Comparison of ENCODE assay signal across 8 mouse cellular contexts in genomic region chr1:191396446-191396845, GRCm38 (mm10). TPM values are rescaled to one million over a fixed set of nuclear protein-coding genes. Genes with fewer than 3 reads are reported as not detected.
DNase-seq lines count a peak whose midpoint lies in the region; ATAC-seq and TF ChIP-seq lines count a peak whose summit lies in the region.

No protein-coding gene starts in this region.

- 0 out of 2 replicates have a peak, but pooled peaks have one; percentile 3 for ATAC-seq in kidney, postnatal 0 days (replicated peaks; ENCODE audit: low FRiP score, low read depth)
- peak; percentile 27 for ATAC-seq in lung, postnatal 0 days

- no peaks in the 10 kb centered on the region for H3K27me3 ChIP-seq in kidney, postnatal 0 days (ENCODE audit: insufficient read depth, low read length)
- no peaks in the 10 kb centered on the region for H3K27me3 ChIP-seq in lung, postnatal 0 days (replicated peaks; ENCODE audit: insufficient read depth, low read length)
- H3K27me3 ChIP-seq in small intestine, adult 2 months (ENCODE audit: control insufficient read depth, insufficient read depth, low read length) = no peaks in the 10 kb centered on the region

- intact Hi-C loops in gastrocnemius, postnatal 14 days (cut with DNase I; ENCODE audit: low total_unique reads) = loop anchor here (10.0 kb wide), 1 partner anchor 168 kb away; no protein-coding TSS in a partner anchor

- H3K27ac ChIP-seq in kidney, postnatal 0 days = peak overlapping the region; percentile 98
- peak overlapping the region; percentile 98 for H3K27ac ChIP-seq in lung, postnatal 0 days (ENCODE audit: low read length)
- H3K27ac ChIP-seq in small intestine, adult 2 months (ENCODE audit: insufficient read depth, low read depth, low read length) = peak overlapping the region; percentile 96

- 2% methylated on average over 24 of the region's 74 CpGs for WGBS in kidney, postnatal 0 days
- 0% methylated on average over 39 of the region's 74 CpGs for WGBS in lung, postnatal 0 days
- WGBS in small intestine, adult 2 months = 1% methylated on average over 71 of the region's 74 CpGs

- TF ChIP-seq POLR2A in small intestine, adult 2 months (IDR thresholded peaks at IDR 0.05; ENCODE audit: low read depth, low read length) = no peak; the same call in 1 of the 2 replicates

- H3K36me3 ChIP-seq in kidney, postnatal 0 days (ENCODE audit: insufficient read depth, low read length) = no peaks in the 10 kb centered on the region
- H3K36me3 ChIP-seq in lung, postnatal 0 days (ENCODE audit: insufficient read depth, low read length) = no peaks in the 10 kb centered on the region
- H3K36me3 ChIP-seq in small intestine, adult 2 months (ENCODE audit: control insufficient read depth, insufficient read depth, low read length) = no peaks in the 10 kb centered on the region

- TF ChIP-seq EP300 in lung, postnatal 0 days (IDR thresholded peaks at IDR 0.05) = no peak

- no peaks in the 10 kb centered on the region for H3K4me1 ChIP-seq in kidney, postnatal 0 days (replicated peaks; ENCODE audit: insufficient read depth, low read length)
- H3K4me1 ChIP-seq in lung, postnatal 0 days (ENCODE audit: insufficient read depth, low read depth, low read length) = no peaks in the 10 kb centered on the region
- H3K4me1 ChIP-seq in small intestine, adult 2 months (ENCODE audit: control insufficient read depth, insufficient read depth, insufficient read length, low read length) = peaks cover 5% of the 10 kb centered on the region; the same call in 1 of the 2 replicates

- TF ChIP-seq CTCF in kidney, postnatal 0 days (IDR thresholded peaks at IDR 0.05; ENCODE audit: low read depth) = no peak
- no peak for TF ChIP-seq CTCF in lung, postnatal 0 days (IDR thresholded peaks at IDR 0.05)
- TF ChIP-seq CTCF in small intestine, adult 2 months (IDR thresholded peaks at IDR 0.05; ENCODE audit: extremely low read depth, insufficient read length, insufficient replicate concordance, low read depth, low read length) = no peak

- peak overlapping the region; percentile 88 for H3K4me3 ChIP-seq in kidney, postnatal 0 days (replicated peaks; ENCODE audit: low read depth, low read length)
- H3K4me3 ChIP-seq in lung, postnatal 0 days (ENCODE audit: low read depth, low read length) = peak overlapping the region; percentile 94
- peak overlapping the region; percentile 93 for H3K4me3 ChIP-seq in small intestine, adult 2 months (ENCODE audit: low read depth, low read length)

- H3K4me2 ChIP-seq in kidney, postnatal 0 days (ENCODE audit: low read length) = peak overlapping the region; percentile 79
- H3K4me2 ChIP-seq in lung, postnatal 0 days (replicated peaks; ENCODE audit: low read depth, low read length) = peak overlapping the region; percentile 70

- H3K9me3 ChIP-seq in kidney, postnatal 0 days (replicated peaks; ENCODE audit: low read length) = no peaks in the 10 kb centered on the region
- H3K9me3 ChIP-seq in lung, postnatal 0 days (ENCODE audit: low read length) = no peaks in the 10 kb centered on the region

- H3K9ac ChIP-seq in kidney, postnatal 0 days (ENCODE audit: low read depth, low read length) = peak overlapping the region; percentile 95
- peak overlapping the region; percentile 92 for H3K9ac ChIP-seq in lung, postnatal 0 days (replicated peaks; ENCODE audit: low read depth)

- DNase-seq in ovary, postnatal 36 days (ENCODE audit: low spot score) = peak; percentile 72
- no peak for DNase-seq in ovary, postnatal 10 days (ENCODE audit: low spot score)
- DNase-seq in brain, adult 2 months (ENCODE audit: low read depth, low spot score) = peak; percentile 56
- peak; percentile 68 for DNase-seq in gastrocnemius, postnatal 14 days
- DNase-seq in kidney, postnatal 0 days (ENCODE audit: low spot score) = peak; percentile 46
- peak; percentile 69 for DNase-seq in lung, postnatal 0 days (ENCODE audit: low spot score)
- DNase-seq in cerebellum, adult 11-12 months = no peak

RNA-seq across cellular contexts. Expression of gene Ppp2r5a, which starts 6.6 kb away (rescaled TPM):
- total RNA-seq in gastrocnemius, postnatal 14 days (2021) = 10 to 100 TPM; 63.0 to 67.2 TPM
- 32.4 and 39.8 TPM in 2 replicates for polyA plus RNA-seq in kidney, postnatal 0 days (2015; fragmentation: Nextera tagmentation; extraction: Ambion mirVana)
- polyA plus RNA-seq in lung, postnatal 0 days (2015; fragmentation: Nextera tagmentation; extraction: Ambion mirVana) = 51.5 and 56.0 TPM in 2 replicates
- polyA plus RNA-seq in small intestine, adult 2 months (2012; rRNA removed) = 18.5 and 46.6 TPM in 2 replicates

Comparison
In these comparisons a context has a peak if more than half of its experiments do, and no peak if none do; other contexts are left out.
1. DNase-seq: peak in ovary, postnatal 36 days (single experiment), brain, adult 2 months (single experiment), gastrocnemius, postnatal 14 days (single experiment), kidney, postnatal 0 days (single experiment) and lung, postnatal 0 days (single experiment); none in ovary, postnatal 10 days (single experiment) and cerebellum, adult 11-12 months (single experiment).
2. Peak in every context shown above with its lines, with median percentiles within 50 percentile points of each other: H3K27ac ChIP-seq and H3K4me3 ChIP-seq.